Mouse (Mus musculus) midbrain, embryonic 15.5 days (tissue): ENCODE data around the gene Clstn2. TPM values are rescaled to one million over a fixed set of nuclear protein-coding genes. Genes with fewer than 3 reads are reported as not detected.

Experiments used
- ATAC-seq: fragments of 200-750 bp; cut with Nextera tagmentation; replicated peaks from 2 replicates; pipeline ENCODE4 v1.8.0; 2017; ENCODE audit warnings: moderate TSS enrichment
- H3K27ac ChIP-seq: fragments of 300-500 bp; sonication (generic); 2 replicates; pipeline ENCODE4 v1.5.1; 2015; ENCODE audit warnings: mild to moderate bottlenecking, inconsistent platforms
- H3K27me3 ChIP-seq: fragments of 300-500 bp; sonication (generic); replicated peaks from 2 replicates; pipeline ENCODE4 v1.6.1; 2015; ENCODE audit warnings: inconsistent platforms
- H3K36me3 ChIP-seq: fragments of 300-500 bp; sonication (generic); replicated peaks from 2 replicates; pipeline ENCODE4 v1.6.1; 2015; ENCODE audit warnings: inconsistent platforms
- H3K4me1 ChIP-seq: fragments of 300-500 bp; sonication (generic); 2 replicates; pipeline ENCODE4 v1.6.1; 2015; ENCODE audit warnings: inconsistent platforms
- H3K4me2 ChIP-seq: fragments of 300-500 bp; sonication (generic); 2 replicates; pipeline ENCODE4 v1.6.1; 2015; ENCODE audit warnings: inconsistent platforms, mild to moderate bottlenecking, moderate library complexity
- H3K4me3 ChIP-seq: fragments of 300-500 bp; sonication (generic); 2 replicates; pipeline ENCODE4 v1.5.1; 2015; ENCODE audit warnings: mild to moderate bottlenecking, inconsistent platforms
- H3K9ac ChIP-seq: fragments of 300-500 bp; sonication (generic); 2 replicates; pipeline ENCODE4 v1.6.1; 2015; ENCODE audit warnings: mild to moderate bottlenecking, inconsistent platforms
- H3K9me3 ChIP-seq: fragments of 300-500 bp; sonication (generic); 2 replicates; pipeline ENCODE4 v1.6.1; 2016; ENCODE audit warnings: inconsistent platforms
- WGBS: fragments of 180-500 bp; shearing (Covaris S2); methylation state at CpG from one replicate; pipeline ENCODE4 v1.1.7; 2015; ENCODE audit warnings: mixed read lengths; 5-methylcytosine and 5-hydroxymethylcytosine counted together
- polyA plus RNA-seq: library from polyadenylated mRNA; unstranded; fragments of >200 nt; fragmentation: Nextera tagmentation; extraction: Ambion mirVana; gene quantifications from 2 replicates; pipeline ENCODE4 v1.2.1, GENCODE M21; 2015

Clstn2 gene
- polyA plus RNA-seq, 1 experiment from 2014 or later, result 10.9 TPM

GRCm38 (mm10) chr9:97645746-97646145, 387.2 kb downstream of the Clstn2 start:
- no peak overlapping the region for H3K27ac ChIP-seq
- WGBS, result 85% methylated on average over 3 of the region's 3 CpGs

GRCm38 (mm10) chr9:97642396-97642795, 390.6 kb downstream of the Clstn2 start:
- no peak for ATAC-seq
- Histone ChIP-seq H3K4me1 (no peaks in the 10 kb centered on the region), H3K27me3 (no peaks in the 10 kb centered on the region), H3K36me3 (no peaks in the 10 kb centered on the region), H3K27ac (no peak overlapping the region), H3K9ac (no peak overlapping the region), H3K9me3 (no peaks in the 10 kb centered on the region), H3K4me3 (no peak overlapping the region), H3K4me2 (no peak overlapping the region)
- 79% methylated on average over 7 of the region's 7 CpGs for WGBS

More at GRCm38 (mm10) chr9:97645746-97646145, 387.2 kb downstream of the Clstn2 start:
- no peaks in the 10 kb centered on the region for H3K27me3 ChIP-seq
- H3K9ac ChIP-seq, result no peak overlapping the region
- H3K9me3 ChIP-seq, result no peaks in the 10 kb centered on the region
- H3K4me1 ChIP-seq, result no peaks in the 10 kb centered on the region
- H3K4me3 ChIP-seq, result no peak overlapping the region
- no peaks in the 10 kb centered on the region for H3K36me3 ChIP-seq
- no peak overlapping the region for H3K4me2 ChIP-seq
- no peak for ATAC-seq

GRCm38 (mm10) chr9:97639967-97640549, 392.9 kb downstream of the Clstn2 start:
- Histone ChIP-seq H3K9ac (no peak overlapping the region), H3K27ac (no peak overlapping the region), H3K4me1 (no peaks in the 10 kb centered on the region), H3K27me3 (no peaks in the 10 kb centered on the region), H3K4me2 (no peak overlapping the region), H3K4me3 (no peak overlapping the region), H3K9me3 (no peaks in the 10 kb centered on the region), H3K36me3 (no peaks in the 10 kb centered on the region)
- WGBS, result 88% methylated on average over 6 of the region's 6 CpGs
- ATAC-seq, result no peak

GRCm38 (mm10) chr9:97638683-97639354, 394.2 kb downstream of the Clstn2 start:
- Histone ChIP-seq H3K4me3 (no peak overlapping the region), H3K9ac (no peak overlapping the region), H3K4me1 (no peaks in the 10 kb centered on the region), H3K9me3 (no peaks in the 10 kb centered on the region), H3K27me3 (no peaks in the 10 kb centered on the region), H3K36me3 (no peaks in the 10 kb centered on the region), H3K4me2 (no peak overlapping the region), H3K27ac (no peak overlapping the region)
- WGBS, result 91% methylated on average over 9 of the region's 9 CpGs
- no peak for ATAC-seq

GRCm38 (mm10) chr9:97635351-97635750, 397.6 kb downstream of the Clstn2 start:
- WGBS, result 83% methylated on average over 4 of the region's 4 CpGs
- H3K4me2 ChIP-seq, result no peak overlapping the region
- H3K4me1 ChIP-seq, result no peaks in the 10 kb centered on the region
- ATAC-seq, result no peak
- H3K27ac ChIP-seq, result no peak overlapping the region
- H3K4me3 ChIP-seq, result no peak overlapping the region
- H3K36me3 ChIP-seq, result no peaks in the 10 kb centered on the region
- H3K9me3 ChIP-seq, result no peaks in the 10 kb centered on the region
- no peak overlapping the region for H3K9ac ChIP-seq
- no peaks in the 10 kb centered on the region for H3K27me3 ChIP-seq

- Histone ChIP-seq H3K9ac (no peak overlapping the region), H3K4me1 (no peaks in the 10 kb centered on the region)
These were observed 398.1 kb downstream of the Clstn2 start for GRCm38 (mm10) chr9:97634831-97635230.

GRCm38 (mm10) chr9:97629180-97629579, 403.8 kb downstream of the Clstn2 start:
- Histone ChIP-seq H3K4me2 (no peak overlapping the region), H3K9me3 (no peaks in the 10 kb centered on the region), H3K27ac (no peak overlapping the region), H3K4me1 (no peaks in the 10 kb centered on the region), H3K4me3 (no peak overlapping the region), H3K36me3 (no peaks in the 10 kb centered on the region), H3K27me3 (no peaks in the 10 kb centered on the region), H3K9ac (no peak overlapping the region)
- 37% methylated on average over 3 of the region's 3 CpGs for WGBS
- no peak for ATAC-seq

More at GRCm38 (mm10) chr9:97634831-97635230, 398.1 kb downstream of the Clstn2 start:
- Histone ChIP-seq H3K27ac (no peak overlapping the region), H3K36me3 (no peaks in the 10 kb centered on the region), H3K9me3 (no peaks in the 10 kb centered on the region), H3K4me3 (no peak overlapping the region), H3K4me2 (no peak overlapping the region), H3K27me3 (no peaks in the 10 kb centered on the region)
- WGBS, result 59% methylated on average over 3 of the region's 3 CpGs
- ATAC-seq, result no peak

GRCm38 (mm10) chr9:97628361-97628908, 404.5 kb downstream of the Clstn2 start:
- 49% methylated on average over 6 of the region's 6 CpGs for WGBS
- no peak for ATAC-seq
- H3K9me3 ChIP-seq, result no peaks in the 10 kb centered on the region

GRCm38 (mm10) chr9:97627916-97628315, 405.1 kb downstream of the Clstn2 start:
- H3K9ac ChIP-seq, result no peak overlapping the region
- WGBS, result 68% methylated on average over 3 of the region's 3 CpGs
- no peak overlapping the region for H3K4me2 ChIP-seq
- no peaks in the 10 kb centered on the region for H3K36me3 ChIP-seq
- no peak overlapping the region for H3K4me3 ChIP-seq
- no peak overlapping the region for H3K27ac ChIP-seq
- no peaks in the 10 kb centered on the region for H3K9me3 ChIP-seq
- H3K4me1 ChIP-seq, result no peaks in the 10 kb centered on the region
- no peaks in the 10 kb centered on the region for H3K27me3 ChIP-seq
- ATAC-seq, result no peak

More at GRCm38 (mm10) chr9:97628361-97628908, 404.5 kb downstream of the Clstn2 start:
- Histone ChIP-seq H3K9ac (no peak overlapping the region), H3K27ac (no peak overlapping the region), H3K36me3 (no peaks in the 10 kb centered on the region), H3K27me3 (no peaks in the 10 kb centered on the region), H3K4me1 (no peaks in the 10 kb centered on the region), H3K4me3 (no peak overlapping the region), H3K4me2 (no peak overlapping the region)

- H3K27ac ChIP-seq, result no peak overlapping the region
These were observed 422.4 kb downstream of the Clstn2 start for GRCm38 (mm10) chr9:97610566-97610965.

GRCm38 (mm10) chr9:97603729-97604128, 429.3 kb downstream of the Clstn2 start:
- H3K9ac ChIP-seq, result no peak overlapping the region
- H3K4me3 ChIP-seq, result no peak overlapping the region
- peaks cover 3% of the 10 kb centered on the region; the same call in 1 of the 2 replicates for H3K4me1 ChIP-seq
- H3K9me3 ChIP-seq, result no peaks in the 10 kb centered on the region
- 41% methylated on average over 8 of the region's 8 CpGs for WGBS
- H3K36me3 ChIP-seq, result no peaks in the 10 kb centered on the region
- H3K27me3 ChIP-seq, result no peaks in the 10 kb centered on the region
- H3K27ac ChIP-seq, result no peak overlapping the region
- no peak for ATAC-seq
- H3K4me2 ChIP-seq, result no peak overlapping the region

More at GRCm38 (mm10) chr9:97610566-97610965, 422.4 kb downstream of the Clstn2 start:
- no peak overlapping the region for H3K9ac ChIP-seq
- no peak overlapping the region for H3K4me3 ChIP-seq
- no peaks in the 10 kb centered on the region for H3K4me1 ChIP-seq
- H3K27me3 ChIP-seq, result no peaks in the 10 kb centered on the region
- H3K4me2 ChIP-seq, result no peak overlapping the region
- no peaks in the 10 kb centered on the region for H3K36me3 ChIP-seq
- no peak for ATAC-seq
- H3K9me3 ChIP-seq, result no peaks in the 10 kb centered on the region
- whole genome bisulfite sequencing, result 80% methylated on average over 7 of the region's 7 CpGs

- no peak overlapping the region for H3K4me3 ChIP-seq
- no peaks in the 10 kb centered on the region for H3K36me3 ChIP-seq
- no peak overlapping the region for H3K9ac ChIP-seq
- no peak for ATAC-seq
- H3K4me1 ChIP-seq, result peaks cover 3% of the 10 kb centered on the region; the same call in 1 of the 2 replicates
- H3K27me3 ChIP-seq, result no peaks in the 10 kb centered on the region
- WGBS, result 57% methylated on average over 5 of the region's 5 CpGs
- H3K27ac ChIP-seq, result no peak overlapping the region
- H3K4me2 ChIP-seq, result no peak overlapping the region
- H3K9me3 ChIP-seq, result no peaks in the 10 kb centered on the region
These were observed 430.5 kb downstream of the Clstn2 start for GRCm38 (mm10) chr9:97602476-97602875.
